Mouse (Mus musculus): Measurements from ENCODE around the gene Mt2.
A peak's percentile ranks its signal among the peaks of the same experiment; 100 is the strongest.

Mt2 gene

GRCm38 (mm10) chr8:94199202-94199869, 26.9 kb downstream of the Mt2 start:
- peak; percentile 64 for DNase-seq (ENCODE audit: low read depth, low spot score)

GRCm38 (mm10) chr8:94204043-94204442, 31.6 kb downstream of the Mt2 start:
- no peak for DNase-seq (ENCODE audit: low read depth, low spot score)

- peak; percentile 52 for DNase-seq (ENCODE audit: low read depth, low spot score)
These were observed 33.3 kb downstream of the Mt2 start for GRCm38 (mm10) chr8:94205736-94206135.

- no peak for DNase-seq (ENCODE audit: low read depth, low spot score)
These were observed 33.8 kb downstream of the Mt2 start for GRCm38 (mm10) chr8:94206256-94206655.

- no peak for DNase-seq (ENCODE audit: low read depth, low spot score)
These were observed 35.0 kb downstream of the Mt2 start for GRCm38 (mm10) chr8:94207491-94207890.

GRCm38 (mm10) chr8:94209639-94210038, 37.2 kb downstream of the Mt2 start:
- DNase-seq (ENCODE audit: low read depth, low spot score) = no peak

- DNase-seq (ENCODE audit: low read depth, low spot score) = no peak
These were observed 37.8 kb downstream of the Mt2 start for GRCm38 (mm10) chr8:94210225-94210624.

GRCm38 (mm10) chr8:94213819-94214218, 41.4 kb downstream of the Mt2 start:
- DNase-seq (ENCODE audit: low read depth, low spot score) = no peak

GRCm38 (mm10) chr8:94214252-94215173, 42.0 kb downstream of the Mt2 start, which contains the start of gene Nup93:
Gene Nup93 (plus strand): TSS chr8:94214564.
- DNase-seq (ENCODE audit: low read depth, low spot score) = peak; percentile 97
